13 mouse cellular contexts compared by ENCODE assay signal in the genomic region with DNA sequence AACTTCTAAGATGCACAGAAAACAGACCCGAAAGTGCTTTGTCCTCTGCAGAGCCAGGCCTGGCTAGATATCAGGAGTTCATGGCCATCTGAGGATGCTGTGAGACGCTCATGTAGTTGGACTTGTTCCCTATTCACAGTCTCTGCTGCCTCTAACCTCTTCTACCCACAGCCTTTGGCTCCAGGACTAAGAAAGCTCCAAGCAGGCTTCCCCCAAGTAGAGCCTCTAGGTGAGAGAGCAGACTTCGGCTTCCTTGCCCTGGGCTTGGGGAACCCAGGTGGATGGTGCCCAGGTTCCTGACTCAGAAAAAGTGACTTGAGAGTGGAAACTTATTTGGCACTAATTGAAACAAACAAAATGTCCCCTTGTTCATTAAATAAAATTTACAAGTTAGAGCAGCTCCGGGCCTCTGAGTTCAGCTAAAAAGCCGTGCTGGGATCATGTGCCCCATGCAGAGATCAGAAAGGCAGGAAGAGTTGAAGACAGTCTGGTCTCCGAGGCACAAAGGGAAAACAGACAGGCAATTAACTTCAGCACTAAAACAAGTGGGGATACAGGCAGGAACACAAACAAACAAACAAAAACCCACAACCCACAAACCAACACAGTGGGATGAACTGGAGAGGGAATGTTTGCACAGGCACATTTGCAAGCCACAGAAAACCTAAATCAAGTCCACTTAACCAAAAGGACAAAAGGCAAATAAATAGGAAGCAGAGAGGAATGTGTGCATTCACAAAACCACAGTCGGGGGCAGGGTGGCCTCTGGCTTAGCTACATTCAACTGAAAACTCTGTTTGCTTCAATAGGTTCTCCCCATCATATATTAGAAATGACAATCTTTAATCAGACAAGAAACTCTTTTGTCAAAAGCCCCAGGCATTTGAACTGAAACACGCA. TPM values are rescaled to one million over a fixed set of nuclear protein-coding genes. Genes with fewer than 3 reads are reported as not detected.
DNase-seq lines count a peak whose midpoint lies in the region; ATAC-seq and TF ChIP-seq lines count a peak whose summit lies in the region.
"Had no signal": no experiment of that assay in that cellular context is flagged by ENCODE, and none has a peak within 500 bp of the region (broad histone marks: within the 10 kb centered on the region; RNA-seq: fewer than 3 reads in every experiment).

No protein-coding gene starts in this region.

- H3K27ac ChIP-seq in kidney, embryonic 15.5 days: peak overlapping the region; percentile 57
- H3K27ac ChIP-seq in limb, embryonic 10.5 days: peak overlapping the region; percentile 72
- no peak overlapping the region for H3K27ac ChIP-seq in thymus, adult 2 months (ENCODE audit: control insufficient read depth, insufficient read depth, low read length)

- TF ChIP-seq CTCF in thymus, adult 2 months (IDR thresholded peaks at IDR 0.05; ENCODE audit: borderline replicate concordance, control insufficient read depth, extremely low read depth, insufficient read depth, low read length, poor library complexity): no peak

- no peak overlapping the region for H3K4me2 ChIP-seq in kidney, embryonic 15.5 days
- H3K4me2 ChIP-seq: liver, embryonic 11.5 days had no signal

- no peaks in the 10 kb centered on the region for H3K36me3 ChIP-seq in kidney, embryonic 15.5 days
- no peaks in the 10 kb centered on the region for H3K36me3 ChIP-seq in limb, embryonic 10.5 days
- no peaks in the 10 kb centered on the region for H3K36me3 ChIP-seq in thymus, adult 2 months (ENCODE audit: control insufficient read depth, insufficient read depth, low read length)

- no peaks in the 10 kb centered on the region for H3K27me3 ChIP-seq in kidney, embryonic 15.5 days
- no peaks in the 10 kb centered on the region for H3K27me3 ChIP-seq in limb, embryonic 10.5 days (ENCODE audit: low read depth, poor library complexity, severe bottlenecking)
- no peaks in the 10 kb centered on the region for H3K27me3 ChIP-seq in thymus, adult 2 months (ENCODE audit: control insufficient read depth, insufficient read depth, low read length)

- WGBS in kidney, embryonic 15.5 days: 34% methylated on average over 8 of the region's 8 CpGs
- WGBS in limb, embryonic 10.5 days: 34% methylated on average over 8 of the region's 8 CpGs
- WGBS in thymus, adult 2 months: 56% methylated on average over 8 of the region's 8 CpGs

- no peak overlapping the region for H3K9ac ChIP-seq in kidney, embryonic 15.5 days

- H3K4me3 ChIP-seq in kidney, embryonic 15.5 days (replicated peaks): no peak overlapping the region
- no peak overlapping the region for H3K4me3 ChIP-seq in limb, embryonic 10.5 days
- H3K4me3 ChIP-seq in thymus, adult 2 months (ENCODE audit: control insufficient read depth, insufficient read depth, low read length): no peak overlapping the region

- H3K4me1 ChIP-seq in kidney, embryonic 15.5 days: peaks cover 23% of the 10 kb centered on the region
- H3K4me1 ChIP-seq in limb, embryonic 10.5 days: peaks cover 21% of the 10 kb centered on the region
- no peaks in the 10 kb centered on the region for H3K4me1 ChIP-seq in thymus, adult 2 months (replicated peaks; ENCODE audit: control insufficient read depth, insufficient read depth, low read length)

- no peak for ATAC-seq in kidney, embryonic 15.5 days (replicated peaks; ENCODE audit: low FRiP score)
- ATAC-seq: activated CD4-positive, CD25-positive, alpha-beta regulatory T cell, adult 4 months had no signal

- H3K9me3 ChIP-seq in kidney, embryonic 15.5 days (replicated peaks): no peaks in the 10 kb centered on the region
- no peaks in the 10 kb centered on the region for H3K9me3 ChIP-seq in limb, embryonic 10.5 days (replicated peaks)

- no peak for TF ChIP-seq POLR2A in thymus, adult 2 months (IDR thresholded peaks at IDR 0.05; ENCODE audit: control insufficient read depth, extremely low read depth, insufficient read depth, low read length, poor library complexity)

- no peak for DNase-seq in kidney, postnatal 10 days
- DNase-seq in NIH3T3 (ENCODE audit: low read depth): peak; percentile 14
- peak; percentile 55 for DNase-seq in embryo, embryonic 10.5 days (ENCODE audit: low spot score)
- DNase-seq in limb, embryonic 10.5 days (ENCODE audit: low spot score): peak; percentile 50
- no peak for DNase-seq in right cerebral cortex, postnatal 14 days
- no peak for DNase-seq in thymus, adult 2 months
- DNase-seq in testis, postnatal 14 days (ENCODE audit: low spot score): no peak
- DNase-seq: layer of hippocampus, adult 9-11 months; lung, postnatal 4 days; right cerebral cortex, postnatal 25 days had no signal

RNA-seq across cellular contexts. Expression of a gene that starts 42.3 kb away (rescaled TPM):
- 28.1 and 30.6 TPM in 2 replicates for polyA plus RNA-seq in kidney, embryonic 15.5 days (2015; fragmentation: Nextera tagmentation; extraction: Ambion mirVana)
- 16.2 and 21.3 TPM in 2 replicates for polyA plus RNA-seq in limb, embryonic 10.5 days (2016; fragmentation: Nextera tagmentation; extraction: Ambion mirVana)
- polyA plus RNA-seq in thymus, adult 2 months (2012; rRNA removed): 3.4 and 3.7 TPM in 2 replicates

Comparison
In these comparisons a context has a peak if more than half of its experiments do, and no peak if none do; other contexts are left out.
1. DNase-seq: peak in NIH3T3 (single experiment), embryo, embryonic 10.5 days (single experiment) and limb, embryonic 10.5 days (single experiment); none in kidney, postnatal 10 days (single experiment), right cerebral cortex, postnatal 14 days (single experiment), thymus, adult 2 months (single experiment) and testis, postnatal 14 days (single experiment).